Mouse (Mus musculus) hindbrain, embryonic 15.5 days (tissue): ENCODE measurements around the gene Adat3. TPM values are rescaled to one million over a fixed set of nuclear protein-coding genes. Genes with fewer than 3 reads are reported as not detected.

Experiments used
- ATAC-seq: fragments of 200-750 bp; cut with Nextera tagmentation; 2 replicates; pipeline ENCODE4 v1.8.0; 2017; ENCODE audit warnings: low read depth, moderate number of reproducible peaks, moderate TSS enrichment; ENCODE audit not compliant: low FRiP score
- H3K27ac ChIP-seq: fragments of 300-500 bp; sonication (generic); replicated peaks from 2 replicates; pipeline ENCODE4 v1.5.1; 2015; ENCODE audit warnings: mild to moderate bottlenecking, inconsistent platforms
- H3K27me3 ChIP-seq: fragments of 300-500 bp; sonication (generic); 2 replicates; pipeline ENCODE4 v1.6.1; 2015; ENCODE audit warnings: control low read depth, inconsistent platforms
- H3K36me3 ChIP-seq: fragments of 300-500 bp; sonication (generic); 2 replicates; pipeline ENCODE4 v1.6.1; 2015; ENCODE audit warnings: control low read depth, inconsistent platforms
- H3K4me1 ChIP-seq: fragments of 300-500 bp; sonication (generic); replicated peaks from 2 replicates; pipeline ENCODE4 v1.6.1; 2015; ENCODE audit warnings: control low read depth, inconsistent platforms
- H3K4me2 ChIP-seq: fragments of 300-500 bp; sonication (generic); 2 replicates; pipeline ENCODE4 v1.6.1; 2015; ENCODE audit warnings: moderate library complexity, mild to moderate bottlenecking, inconsistent platforms
- H3K4me3 ChIP-seq: fragments of 300-500 bp; sonication (generic); 2 replicates; pipeline ENCODE4 v1.5.1; 2015; ENCODE audit warnings: mild to moderate bottlenecking, inconsistent platforms
- H3K9ac ChIP-seq: fragments of 300-500 bp; sonication (generic); 2 replicates; pipeline ENCODE4 v1.6.1; 2015; ENCODE audit warnings: inconsistent platforms
- H3K9me3 ChIP-seq: fragments of 300-500 bp; sonication (generic); 2 replicates; pipeline ENCODE4 v1.6.1; 2016; ENCODE audit warnings: control low read depth, inconsistent platforms
- WGBS: fragments of 180-500 bp; shearing (Covaris S2); methylation state at CpG from one replicate; pipeline ENCODE4 v1.1.7; 2015; 5-methylcytosine and 5-hydroxymethylcytosine counted together
- polyA plus RNA-seq: library from polyadenylated mRNA; unstranded; fragments of >200 nt; fragmentation: Nextera tagmentation; extraction: Ambion mirVana; gene quantifications from 2 replicates; pipeline ENCODE4 v1.2.1, GENCODE M21; 2015

The Adat3 gene
- polyA plus RNA-seq, 1 experiment from 2014 or later, result 4.8 TPM

DNA sequence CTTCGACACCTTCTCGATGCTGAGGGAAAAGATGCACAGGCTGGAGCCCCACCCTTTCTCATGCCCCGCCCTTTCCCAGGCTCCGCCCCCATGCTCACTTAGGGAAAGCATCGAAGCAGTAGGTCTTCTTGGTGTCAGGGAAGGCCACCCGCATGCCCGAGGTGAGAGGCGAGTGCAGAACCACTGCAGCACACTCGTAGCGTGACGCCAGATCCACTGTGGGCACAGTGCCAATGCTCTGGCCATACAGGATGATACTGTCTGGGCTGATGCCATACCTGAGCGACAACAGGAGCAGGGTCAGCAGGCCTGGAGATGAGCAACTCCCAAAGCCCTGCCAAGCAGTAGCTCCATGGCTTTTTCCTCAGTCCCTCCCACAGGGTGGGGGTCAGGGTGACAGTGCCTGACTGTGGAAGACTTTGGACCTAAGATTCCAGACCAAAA is 18.6 kb upstream of the Adat3 start:
- H3K9me3 ChIP-seq, result no peaks in the 10 kb centered on the region
- H3K4me3 ChIP-seq, result no peak overlapping the region
- no peak overlapping the region for H3K4me2 ChIP-seq
- 60% methylated on average over 12 of the region's 12 CpGs for WGBS
- H3K4me1 ChIP-seq, result peaks cover 35% of the 10 kb centered on the region
- no peak for ATAC-seq
- H3K36me3 ChIP-seq, result peaks cover 8% of the 10 kb centered on the region
- H3K27me3 ChIP-seq, result no peaks in the 10 kb centered on the region
- H3K9ac ChIP-seq, result no peak overlapping the region
- no peak overlapping the region for H3K27ac ChIP-seq

GRCm38 (mm10) chr10:80584642-80585552 is 17.8 kb upstream of the Adat3 start:
- no peak overlapping the region for H3K4me3 ChIP-seq
- no peak overlapping the region for H3K27ac ChIP-seq
- no peak for ATAC-seq
- H3K4me1 ChIP-seq, result peaks cover 41% of the 10 kb centered on the region
- H3K27me3 ChIP-seq, result no peaks in the 10 kb centered on the region
- no peaks in the 10 kb centered on the region for H3K9me3 ChIP-seq
- H3K9ac ChIP-seq, result no peak overlapping the region
- peaks cover 8% of the 10 kb centered on the region for H3K36me3 ChIP-seq
- WGBS, result 77% methylated on average over 12 of the region's 12 CpGs
- 0 out of 2 replicates have a peak overlapping the region, but pooled peaks have one; percentile 4 for H3K4me2 ChIP-seq

DNA sequence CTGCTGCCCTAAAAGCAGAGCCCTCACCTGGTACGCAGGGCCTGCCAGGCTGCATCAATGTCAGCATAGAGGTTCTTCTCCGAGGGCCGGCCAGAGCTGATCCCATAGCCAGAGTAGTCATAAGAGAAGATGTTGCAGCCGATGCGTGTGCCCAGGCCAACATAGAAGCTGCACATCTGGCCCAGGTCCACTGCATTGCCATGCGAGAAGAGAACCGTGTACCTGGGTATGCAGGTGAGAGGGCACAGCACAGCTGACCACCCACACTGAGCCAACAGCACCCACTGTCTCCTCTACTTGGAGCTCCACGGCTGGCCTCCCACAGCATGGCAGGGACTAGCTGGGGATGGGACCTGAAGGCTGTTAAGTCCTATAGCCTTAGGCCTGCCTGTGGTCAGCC is 17.1 kb upstream of the Adat3 start:
- no peak overlapping the region for H3K27ac ChIP-seq
- H3K4me1 ChIP-seq, result peaks cover 43% of the 10 kb centered on the region
- no peak overlapping the region for H3K9ac ChIP-seq
- H3K36me3 ChIP-seq, result peaks cover 8% of the 10 kb centered on the region
- no peak for ATAC-seq
- H3K4me3 ChIP-seq, result no peak overlapping the region
- no peaks in the 10 kb centered on the region for H3K9me3 ChIP-seq
- H3K27me3 ChIP-seq, result no peaks in the 10 kb centered on the region
- H3K4me2 ChIP-seq, result peak overlapping the region; percentile 4; the same call in 1 of the 2 replicates
- 96% methylated on average over 8 of the region's 8 CpGs for WGBS

GRCm38 (mm10) chr10:80586407-80587304 is 16.0 kb upstream of the Adat3 start:
- Histone ChIP-seq H3K4me2 (0 out of 2 replicates have a peak overlapping the region, but pooled peaks have one; percentile 4), H3K27ac (peak overlapping the region; percentile 51; the same call in 1 of the 2 replicates), H3K9me3 (no peaks in the 10 kb centered on the region), H3K36me3 (peaks cover 4% of the 10 kb centered on the region), H3K27me3 (no peaks in the 10 kb centered on the region), H3K4me1 (peaks cover 46% of the 10 kb centered on the region), H3K9ac (no peak overlapping the region), H3K4me3 (no peak overlapping the region)
- ATAC-seq, result no peak
- 94% methylated on average over 41 of the region's 51 CpGs for WGBS

DNA sequence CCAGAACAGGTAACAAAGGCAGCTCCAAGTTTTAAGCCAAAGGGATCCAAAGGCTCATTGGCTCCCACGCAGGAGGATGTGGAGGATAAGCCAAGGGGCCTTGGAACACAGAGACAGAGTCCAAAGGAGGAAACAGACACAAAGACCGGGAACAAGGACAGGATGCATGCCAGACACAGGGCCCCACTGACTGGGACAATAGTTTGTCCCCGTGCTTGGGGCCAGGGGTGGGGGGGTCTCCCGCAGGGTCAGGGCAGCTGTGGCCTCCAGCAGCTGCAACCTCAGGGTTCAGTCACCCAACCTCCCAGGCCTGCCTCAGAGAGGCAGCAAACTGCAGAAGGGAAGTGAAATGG is 15.4 kb upstream of the Adat3 start:
- Histone ChIP-seq H3K9me3 (no peaks in the 10 kb centered on the region), H3K27me3 (no peaks in the 10 kb centered on the region), H3K36me3 (peaks cover 4% of the 10 kb centered on the region), H3K9ac (no peak overlapping the region), H3K4me1 (peaks cover 46% of the 10 kb centered on the region), H3K4me3 (no peak overlapping the region), H3K27ac (peak overlapping the region; percentile 51; the same call in 1 of the 2 replicates), H3K4me2 (no peak overlapping the region)
- WGBS, result 17% methylated on average over 4 of the region's 4 CpGs
- no peak for ATAC-seq

- H3K4me1 ChIP-seq, result peaks cover 46% of the 10 kb centered on the region
- WGBS, result 18% methylated on average over 12 of the region's 12 CpGs
- H3K9me3 ChIP-seq, result no peaks in the 10 kb centered on the region
- ATAC-seq, result no peak
- no peak overlapping the region for H3K27ac ChIP-seq
- H3K27me3 ChIP-seq, result no peaks in the 10 kb centered on the region
- peak overlapping the region; percentile 87 for H3K9ac ChIP-seq
- H3K4me2 ChIP-seq, result peak overlapping the region; percentile 72
- H3K36me3 ChIP-seq, result peaks cover 4% of the 10 kb centered on the region
- peak overlapping the region; percentile 80 for H3K4me3 ChIP-seq
Measured at GRCm38 (mm10) chr10:80589127-80589878, 13.4 kb upstream of the Adat3 start.

DNA sequence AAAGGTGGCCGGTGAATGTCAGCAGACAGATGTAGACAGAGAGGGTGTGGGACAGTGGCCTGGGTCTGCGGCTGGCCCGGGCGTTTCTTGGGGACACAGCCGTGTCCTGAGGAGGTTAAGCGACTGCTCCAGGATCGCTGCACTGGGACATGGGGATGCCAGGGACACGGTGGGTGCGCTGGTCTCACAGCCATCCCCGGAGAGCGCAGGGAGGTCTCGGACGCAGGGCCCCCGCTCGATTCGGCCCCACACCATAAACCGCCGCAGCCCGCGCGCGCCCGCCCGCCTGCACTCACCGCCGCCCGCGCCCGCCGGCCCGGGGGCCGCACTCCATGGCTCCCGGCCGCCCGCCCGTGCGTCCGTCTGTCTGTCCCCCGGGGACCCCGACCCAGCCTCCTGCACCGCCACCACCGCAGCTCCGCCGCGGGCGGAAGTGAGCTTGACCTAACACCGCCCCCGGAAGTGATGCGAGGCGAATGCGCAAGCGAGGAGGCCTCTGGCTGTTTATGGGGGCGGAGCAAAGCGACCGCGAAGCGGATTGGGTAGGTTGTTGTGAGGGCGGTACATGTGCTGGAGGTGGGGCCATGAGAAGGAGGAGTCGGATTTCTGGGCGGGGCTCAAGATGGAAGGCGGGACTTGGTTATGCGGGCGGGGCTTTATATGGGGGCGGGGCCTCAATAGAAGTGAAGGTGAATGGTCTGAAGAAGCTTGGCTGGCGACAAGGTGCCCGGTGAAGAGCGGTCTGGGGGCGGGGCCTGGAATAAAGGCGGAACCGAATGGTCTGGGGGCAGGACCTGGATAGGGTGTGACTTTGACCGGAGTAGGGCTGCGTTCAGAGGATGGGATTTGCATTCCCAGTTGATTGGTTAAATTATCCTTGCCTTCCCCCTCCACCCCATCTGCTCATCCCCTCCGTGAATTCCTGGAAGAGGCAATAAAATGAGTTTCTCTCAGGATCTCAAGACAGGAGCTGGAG is 12.5 kb upstream of the Adat3 start, which contains the start of gene Abhd17a:
Abhd17a (minus strand) TSS at position 463 of the 976 bp plus-strand sequence.
- H3K36me3 ChIP-seq, result peaks cover 4% of the 10 kb centered on the region
- H3K4me3 ChIP-seq, result peak within 1 kb of the TSS; percentile 80
- no peaks in the 10 kb centered on the region for H3K27me3 ChIP-seq
- WGBS, result under 1% methylated on average over 70 of the region's 73 CpGs
- peak within 1 kb of the TSS; percentile 87 for H3K9ac ChIP-seq
- peaks cover 41% of the 10 kb centered on the region for H3K4me1 ChIP-seq
- peak; percentile 96 for ATAC-seq
- no peaks in the 10 kb centered on the region for H3K9me3 ChIP-seq
- peak within 1 kb of the TSS; percentile 72 for H3K4me2 ChIP-seq
- H3K27ac ChIP-seq, result peak within 1 kb of the TSS; percentile 70

- no peak overlapping the region for H3K9ac ChIP-seq
- WGBS, result 41% methylated on average over 4 of the region's 4 CpGs
- no peak overlapping the region for H3K4me2 ChIP-seq
- no peak overlapping the region for H3K27ac ChIP-seq
- ATAC-seq, result no peak
- H3K36me3 ChIP-seq, result no peaks in the 10 kb centered on the region
- H3K27me3 ChIP-seq, result peaks cover 3% of the 10 kb centered on the region; the same call in 1 of the 2 replicates
- H3K9me3 ChIP-seq, result no peaks in the 10 kb centered on the region
- no peaks in the 10 kb centered on the region for H3K4me1 ChIP-seq
- no peak overlapping the region for H3K4me3 ChIP-seq
Measured at GRCm38 (mm10) chr10:80596318-80596717, 6.4 kb upstream of the Adat3 start.

GRCm38 (mm10) chr10:80603364-80603763 is 684 bp downstream of the Adat3 start:
- Histone ChIP-seq H3K9ac (peak overlapping the region; percentile 72), H3K4me2 (peak overlapping the region; percentile 94), H3K27ac (peak overlapping the region; percentile 96), H3K27me3 (peaks cover 3% of the 10 kb centered on the region; the same call in 1 of the 2 replicates), H3K4me3 (peak overlapping the region; percentile 77), H3K4me1 (peaks cover 21% of the 10 kb centered on the region), H3K36me3 (peaks cover 21% of the 10 kb centered on the region), H3K9me3 (no peaks in the 10 kb centered on the region)
- 36% methylated on average over 7 of the region's 7 CpGs for WGBS
- ATAC-seq, result no peak

- no peaks in the 10 kb centered on the region for H3K9me3 ChIP-seq
- H3K4me1 ChIP-seq, result peaks cover 21% of the 10 kb centered on the region
- peaks cover 28% of the 10 kb centered on the region for H3K36me3 ChIP-seq
- peak overlapping the region; percentile 72 for H3K9ac ChIP-seq
- no peak for ATAC-seq
- no peak overlapping the region; the same call in 1 of the 2 replicates for H3K27ac ChIP-seq
- peak overlapping the region; percentile 94 for H3K4me2 ChIP-seq
- H3K4me3 ChIP-seq, result peak overlapping the region; percentile 77
- 82% methylated on average over 7 of the region's 7 CpGs for WGBS
- no peaks in the 10 kb centered on the region; the same call in 1 of the 2 replicates for H3K27me3 ChIP-seq
Measured at GRCm38 (mm10) chr10:80604001-80604509, 1.4 kb downstream of the Adat3 start.
